Mouse (Mus musculus) cerebellum, adult 2 months (tissue): ENCODE data around the gene Ube2o. TPM values are rescaled to one million over a fixed set of nuclear protein-coding genes. Genes with fewer than 3 reads are reported as not detected.
"Not testable (repeated sequence)": the region's sequence is repeated elsewhere in the genome, so short reads cannot be mapped to it uniquely, and the experiment has no call there.

Source experiments
- DNase-seq, 2 experiments: peaks; one replicate each; pipeline ENCODE4 v3.0.0; 2021
- H3K27ac ChIP-seq: fragments of 200-500 bp; 2 replicates; pipeline ENCODE4 v1.5.1; 2012; ENCODE audit warnings: low read length, control low read depth, inconsistent platforms; ENCODE audit not compliant: insufficient read depth
- H3K27me3 ChIP-seq: fragments of 200-500 bp; 2 replicates; pipeline ENCODE4 v1.6.1; 2012; ENCODE audit warnings: inconsistent platforms, mild to moderate bottlenecking, low read length, moderate library complexity; ENCODE audit not compliant: control insufficient read depth, insufficient read depth
- H3K4me1 ChIP-seq: fragments of 200-500 bp; 2 replicates; pipeline ENCODE4 v1.6.1; 2011; ENCODE audit warnings: low read length; ENCODE audit not compliant: control insufficient read depth, insufficient read depth
- H3K4me3 ChIP-seq: fragments of 200-500 bp; replicated peaks from 2 replicates; pipeline ENCODE3; 2011; ENCODE audit warnings: mild to moderate bottlenecking, low read depth, low read length, control low read depth; ENCODE audit not compliant: insufficient read depth
- CTCF ChIP-seq: fragments of 200-500 bp; IDR thresholded peaks from 2 replicates; pipeline ENCODE4 v1.5.1; 2011; ENCODE audit warnings: low read depth, mild to moderate bottlenecking, control low read depth, low read length, moderate library complexity, borderline replicate concordance; ENCODE audit not compliant: insufficient read depth
- POLR2A ChIP-seq: fragments of 200-500 bp; IDR thresholded peaks from 2 replicates; pipeline ENCODE4 v1.6.1; 2011; ENCODE audit warnings: low read length, control low read depth, borderline replicate concordance; ENCODE audit not compliant: insufficient read depth
- WGBS: fragments of 180-500 bp; shearing (Covaris S2); methylation state at CpG from one replicate; pipeline ENCODE4 v1.1.7; 2018; 5-methylcytosine and 5-hydroxymethylcytosine counted together
- polyA plus RNA-seq: library from polyadenylated mRNA; depleted of rRNA; stranded (reverse); fragments of >200 nt; gene quantifications from 2 replicates; pipeline ENCODE4 v1.2.3, GENCODE M21; 2012

The Ube2o gene
- polyA plus RNA-seq, 1 experiment, result 88.2 TPM

- peaks cover 10% of the 10 kb centered on the region for H3K4me1 ChIP-seq
- peak; percentile 45 to 62 for DNase-seq
- WGBS, result 2% methylated on average over 7 of the region's 7 CpGs
- TF ChIP-seq POLR2A (no peak), CTCF (peak; percentile 59; the same call in 1 of the 2 replicates)
- H3K4me3 ChIP-seq, result no peak overlapping the region
- no peak overlapping the region for H3K27ac ChIP-seq
- no peaks in the 10 kb centered on the region for H3K27me3 ChIP-seq
Observed at GRCm38 (mm10) chr11:116501005-116501746, 80.1 kb downstream of the Ube2o start.

- Histone ChIP-seq H3K4me1 (peaks cover 3% of the 10 kb centered on the region; the same call in 1 of the 2 replicates), H3K4me3 (no peak overlapping the region), H3K27ac (no peak overlapping the region), H3K27me3 (no peaks in the 10 kb centered on the region)
- DNase-seq, result no peak
- WGBS, result 53% methylated on average over 6 of the region's 6 CpGs
- TF ChIP-seq CTCF, result no peak
- no peak for TF ChIP-seq POLR2A
Observed at GRCm38 (mm10) chr11:116499018-116499417, 82.2 kb downstream of the Ube2o start.

GRCm38 (mm10) chr11:116498596-116498995, 82.7 kb downstream of the Ube2o start:
- no peaks in the 10 kb centered on the region for H3K27me3 ChIP-seq
- peaks cover 3% of the 10 kb centered on the region; the same call in 1 of the 2 replicates for H3K4me1 ChIP-seq
- 35% methylated on average over 34 of the region's 34 CpGs for WGBS
- no peak overlapping the region for H3K27ac ChIP-seq
- no peak for TF ChIP-seq POLR2A
- no peak for TF ChIP-seq CTCF
- DNase-seq, result no peak
- no peak overlapping the region for H3K4me3 ChIP-seq

GRCm38 (mm10) chr11:116497313-116497712, 83.9 kb downstream of the Ube2o start:
- H3K4me3 ChIP-seq, result no peak overlapping the region
- no peaks in the 10 kb centered on the region for H3K27me3 ChIP-seq
- WGBS, result 95% methylated on average over 4 of the region's 4 CpGs
- DNase-seq, result no peak
- H3K27ac ChIP-seq, result no peak overlapping the region
- H3K4me1 ChIP-seq, result peaks cover 3% of the 10 kb centered on the region; the same call in 1 of the 2 replicates
- TF ChIP-seq POLR2A, result no peak
- no peak for TF ChIP-seq CTCF

GRCm38 (mm10) chr11:116494474-116495174, 86.6 kb downstream of the Ube2o start:
- 39% methylated on average over 13 of the region's 13 CpGs for WGBS
- no peak for DNase-seq
- no peak overlapping the region for H3K27ac ChIP-seq

GRCm38 (mm10) chr11:116493795-116494252, 87.4 kb downstream of the Ube2o start, which contains the start of gene Prpsap1:
TSS of gene Prpsap1 (minus strand) at chr11:116494202.
- Histone ChIP-seq H3K27me3 (no peaks in the 10 kb centered on the region), H3K4me1 (no peaks in the 10 kb centered on the region), H3K4me3 (no peak within 1 kb of the TSS), H3K27ac (no peak within 1 kb of the TSS)
- DNase-seq, result peak in 1 of 2 experiments; percentile 37
- peak; percentile 61 for TF ChIP-seq CTCF
- no peak for TF ChIP-seq POLR2A
- 28% methylated on average over 4 of the region's 4 CpGs for WGBS

More at GRCm38 (mm10) chr11:116494474-116495174, 86.6 kb downstream of the Ube2o start:
- no peaks in the 10 kb centered on the region for H3K27me3 ChIP-seq
- H3K4me1 ChIP-seq, result no peaks in the 10 kb centered on the region
- TF ChIP-seq CTCF (no peak), POLR2A (no peak)
- no peak overlapping the region for H3K4me3 ChIP-seq

- H3K4me1 ChIP-seq, result no peaks in the 10 kb centered on the region
- DNase-seq, result no peak
- 79% methylated on average over 5 of the region's 5 CpGs for WGBS
- H3K4me3 ChIP-seq, result no peak overlapping the region
- no peaks in the 10 kb centered on the region for H3K27me3 ChIP-seq
- no peak for TF ChIP-seq CTCF
- no peak for TF ChIP-seq POLR2A
- no peak overlapping the region for H3K27ac ChIP-seq
Observed at GRCm38 (mm10) chr11:116493191-116493590, 88.1 kb downstream of the Ube2o start.

GRCm38 (mm10) chr11:116492507-116492906, 88.7 kb downstream of the Ube2o start:
- not testable (repeated sequence) for H3K27ac ChIP-seq, DNase-seq, H3K27me3 ChIP-seq, H3K4me3 ChIP-seq, H3K4me1 ChIP-seq
- 79% methylated on average over 1 of the region's 1 CpGs for WGBS
